Mouse (Mus musculus) brain, embryonic 14.5 days (tissue): ENCODE data around the gene Tmem60.

ENCODE experiments used
- CTCF ChIP-seq: fragments of 200-500 bp; IDR thresholded peaks from 2 replicates; pipeline ENCODE4 v1.5.1; 2012; ENCODE audit warnings: inconsistent platforms, mild to moderate bottlenecking, moderate library complexity, borderline replicate concordance; ENCODE audit not compliant: insufficient read depth, insufficient read length; ENCODE audit errors: extremely low read depth
- POLR2A ChIP-seq: fragments of 200-500 bp; IDR thresholded peaks from 2 replicates; pipeline ENCODE4 v1.6.1; 2012; ENCODE audit warnings: mild to moderate bottlenecking, inconsistent platforms, borderline replicate concordance; ENCODE audit not compliant: poor library complexity, insufficient read depth, insufficient read length, severe bottlenecking; ENCODE audit errors: extremely low read depth

DNA sequence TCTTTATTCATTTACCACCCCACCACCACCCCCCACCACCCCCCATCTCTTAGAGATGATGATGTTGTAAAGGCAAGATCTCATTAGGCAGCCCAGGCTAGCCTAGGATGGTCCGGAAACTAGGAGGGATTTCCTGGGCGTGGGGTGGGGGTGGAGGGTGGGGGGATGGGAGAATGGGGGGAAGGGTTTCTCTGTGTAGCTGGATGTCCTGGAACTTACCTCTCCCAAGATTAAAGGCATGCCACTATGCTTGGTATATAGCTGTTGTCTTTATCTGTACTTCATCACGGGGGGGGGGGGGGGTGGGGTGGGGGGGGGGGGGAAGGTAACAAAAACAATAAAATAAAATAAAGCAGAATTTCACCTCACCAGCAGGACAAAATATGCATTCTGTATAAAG is 38.6 kb upstream of the Tmem60 start:
- no peak for TF ChIP-seq CTCF
- no peak for TF ChIP-seq POLR2A
